Mouse (Mus musculus) thymus, adult 2 months (tissue): ENCODE measurements around the gene Txk. TPM values are rescaled to one million over a fixed set of nuclear protein-coding genes. Genes with fewer than 3 reads are reported as not detected.

Experiments used
- DNase-seq: peaks from one replicate; pipeline ENCODE4 v3.0.0; 2021
- H3K27ac ChIP-seq: fragments of 200-500 bp; 2 replicates; pipeline ENCODE4 v1.5.1; 2012; ENCODE audit warnings: low read length, control low read depth; ENCODE audit not compliant: control insufficient read depth, insufficient read depth
- H3K27me3 ChIP-seq: fragments of 200-500 bp; 2 replicates; pipeline ENCODE4 v1.6.1; 2012; ENCODE audit warnings: mild to moderate bottlenecking, low read length, moderate library complexity, mixed read lengths; ENCODE audit not compliant: control insufficient read depth, insufficient read depth
- H3K36me3 ChIP-seq: fragments of 200-500 bp; 2 replicates; pipeline ENCODE4 v1.6.1; 2012; ENCODE audit warnings: mild to moderate bottlenecking, low read length, moderate library complexity; ENCODE audit not compliant: control insufficient read depth, insufficient read depth
- H3K4me1 ChIP-seq: fragments of 200-500 bp; replicated peaks from 2 replicates; pipeline ENCODE4 v1.6.1; 2012; ENCODE audit warnings: low read length; ENCODE audit not compliant: control insufficient read depth, insufficient read depth
- H3K4me3 ChIP-seq: fragments of 200-500 bp; 2 replicates; pipeline ENCODE4 v1.5.1; 2012; ENCODE audit warnings: mild to moderate bottlenecking, low read length, control low read depth, moderate library complexity; ENCODE audit not compliant: control insufficient read depth, insufficient read depth
- CTCF ChIP-seq: fragments of 200-500 bp; IDR thresholded peaks from 2 replicates; pipeline ENCODE4 v1.5.1; 2012; ENCODE audit warnings: mild to moderate bottlenecking, control low read depth, low read length, moderate library complexity, borderline replicate concordance; ENCODE audit not compliant: control insufficient read depth, poor library complexity, insufficient read depth; ENCODE audit errors: extremely low read depth
- POLR2A ChIP-seq: fragments of 200-500 bp; IDR thresholded peaks from 2 replicates; pipeline ENCODE4 v1.6.1; 2012; ENCODE audit warnings: mild to moderate bottlenecking, low read length, control low read depth, moderate library complexity; ENCODE audit not compliant: control insufficient read depth, poor library complexity, insufficient read depth; ENCODE audit errors: extremely low read depth
- WGBS: fragments of 180-500 bp; shearing (Covaris S2); methylation state at CpG from one replicate; pipeline ENCODE4 v1.1.7; 2018; 5-methylcytosine and 5-hydroxymethylcytosine counted together
- polyA plus RNA-seq: library from polyadenylated mRNA; depleted of rRNA; stranded (reverse); fragments of >200 nt; gene quantifications from 2 replicates; pipeline ENCODE4 v1.2.3, GENCODE M21; 2012

The Txk gene
- polyA plus RNA-seq, 1 experiment, result 22.8 TPM

DNA sequence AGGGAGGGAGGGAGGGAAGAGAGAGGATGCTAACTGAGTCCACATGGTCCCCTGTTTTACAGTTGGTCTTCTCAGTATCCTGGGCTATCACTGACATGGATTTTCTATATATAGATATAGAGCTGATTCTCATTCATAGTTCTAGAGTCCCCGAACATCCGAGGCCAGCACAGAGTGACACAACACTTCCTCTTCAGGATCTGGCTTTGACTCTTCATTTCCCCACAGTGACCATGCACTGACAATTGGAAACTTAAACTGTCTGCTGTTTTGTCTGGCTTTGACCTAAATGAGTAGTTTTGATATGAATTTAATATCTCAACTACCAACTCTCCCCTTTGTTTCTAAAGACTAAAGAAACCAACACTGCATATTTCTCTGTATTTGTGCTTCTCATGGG is 29.1 kb downstream of the Txk start:
- no peak for DNase-seq
- H3K4me3 ChIP-seq, result no peak overlapping the region
- WGBS, result 43% methylated on average over 2 of the region's 2 CpGs
- no peaks in the 10 kb centered on the region for H3K27me3 ChIP-seq
- TF ChIP-seq CTCF (no peak), POLR2A (no peak)
- peaks cover 42% of the 10 kb centered on the region for H3K36me3 ChIP-seq
- H3K4me1 ChIP-seq, result no peaks in the 10 kb centered on the region
- no peak overlapping the region for H3K27ac ChIP-seq

DNA sequence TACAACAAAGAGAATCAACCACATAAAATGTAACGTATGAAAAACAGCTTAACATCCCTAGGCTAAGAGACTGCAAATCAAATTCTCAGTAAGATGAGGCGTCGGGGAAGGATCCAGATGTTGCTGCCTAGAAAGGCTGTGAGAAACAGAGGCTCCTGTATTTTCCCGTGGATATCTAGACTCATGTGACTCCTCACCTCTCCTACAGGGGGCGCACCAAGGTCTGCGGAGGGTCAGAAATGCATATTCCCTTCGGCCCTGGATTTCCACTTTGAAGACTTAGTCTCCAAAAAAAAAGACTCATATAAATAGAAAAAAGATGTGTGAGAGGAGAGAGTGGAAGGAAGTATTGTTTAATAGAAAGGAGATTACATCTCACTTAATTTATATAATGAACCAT is 32.0 kb downstream of the Txk start:
- Histone ChIP-seq H3K27me3 (no peaks in the 10 kb centered on the region), H3K27ac (no peak overlapping the region), H3K4me1 (no peaks in the 10 kb centered on the region), H3K36me3 (peaks cover 42% of the 10 kb centered on the region), H3K4me3 (no peak overlapping the region)
- WGBS, result 30% methylated on average over 7 of the region's 7 CpGs
- DNase-seq, result peak; percentile 43
- TF ChIP-seq POLR2A (no peak), CTCF (no peak)

DNA sequence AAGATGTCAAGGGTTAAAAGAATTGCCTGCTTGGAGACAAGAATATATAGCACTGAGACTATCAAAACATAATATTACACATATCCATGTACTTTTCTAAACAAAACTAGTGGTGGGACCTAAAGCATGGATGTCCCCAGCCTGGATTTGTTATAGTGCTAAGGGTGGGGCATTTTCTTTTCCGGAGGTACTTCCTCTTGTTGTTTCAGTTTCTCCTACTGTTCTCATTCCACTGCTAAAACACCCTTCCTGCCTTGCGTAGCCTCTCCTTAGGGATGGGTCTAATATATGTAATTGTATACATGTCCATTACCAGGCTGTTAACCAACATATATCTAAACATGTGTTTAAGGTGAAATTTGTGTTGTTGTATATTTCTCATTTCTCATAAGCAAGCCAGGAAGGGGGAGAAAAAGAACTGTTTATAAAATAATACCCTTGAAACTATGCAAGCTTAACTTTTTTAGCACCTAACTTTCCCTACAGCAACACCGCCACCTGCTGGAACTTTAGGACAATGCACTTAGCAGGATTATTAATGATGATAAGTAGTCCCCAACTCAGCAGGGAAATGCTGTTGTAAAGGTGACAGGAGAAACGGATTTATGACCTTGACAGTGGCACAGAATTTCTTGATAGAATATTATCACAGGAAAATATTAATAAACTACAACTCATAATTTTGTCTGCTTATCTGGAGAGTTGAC is 41.9 kb downstream of the Txk start:
- TF ChIP-seq POLR2A (no peak), CTCF (no peak)
- H3K36me3 ChIP-seq, result peaks cover 45% of the 10 kb centered on the region
- 29% methylated on average over 4 of the region's 4 CpGs for WGBS

DNA sequence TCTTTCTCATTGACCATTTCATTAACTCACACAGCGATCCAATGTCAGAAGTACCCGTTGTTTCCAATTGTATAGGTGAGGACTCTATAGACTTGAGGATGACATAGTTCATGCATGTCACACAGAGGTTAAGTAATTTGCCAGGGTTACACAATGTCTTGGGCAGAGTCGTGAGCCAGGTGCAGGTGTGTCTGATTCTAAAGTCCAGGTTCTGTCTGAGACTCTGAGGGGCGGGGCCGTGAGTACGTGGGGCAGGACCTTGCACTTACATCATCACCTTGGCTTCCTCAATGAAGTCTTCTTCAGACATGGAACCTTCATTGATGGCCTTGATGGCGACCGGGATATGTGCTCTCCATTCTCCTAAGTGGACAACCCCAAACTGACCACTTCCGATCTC is 42.6 kb downstream of the Txk start:
- Histone ChIP-seq H3K27ac (no peak overlapping the region), H3K4me3 (no peak overlapping the region), H3K27me3 (no peaks in the 10 kb centered on the region), H3K4me1 (no peaks in the 10 kb centered on the region), H3K36me3 (peaks cover 50% of the 10 kb centered on the region)
- WGBS, result 93% methylated on average over 9 of the region's 9 CpGs
- no peak for DNase-seq
- TF ChIP-seq POLR2A (no peak), CTCF (no peak)

More for the DNA sequence above, 41.9 kb downstream of the Txk start:
- Histone ChIP-seq H3K27me3 (no peaks in the 10 kb centered on the region), H3K4me1 (no peaks in the 10 kb centered on the region), H3K4me3 (no peak overlapping the region), H3K27ac (no peak overlapping the region)
- peak; percentile 70 for DNase-seq

DNA sequence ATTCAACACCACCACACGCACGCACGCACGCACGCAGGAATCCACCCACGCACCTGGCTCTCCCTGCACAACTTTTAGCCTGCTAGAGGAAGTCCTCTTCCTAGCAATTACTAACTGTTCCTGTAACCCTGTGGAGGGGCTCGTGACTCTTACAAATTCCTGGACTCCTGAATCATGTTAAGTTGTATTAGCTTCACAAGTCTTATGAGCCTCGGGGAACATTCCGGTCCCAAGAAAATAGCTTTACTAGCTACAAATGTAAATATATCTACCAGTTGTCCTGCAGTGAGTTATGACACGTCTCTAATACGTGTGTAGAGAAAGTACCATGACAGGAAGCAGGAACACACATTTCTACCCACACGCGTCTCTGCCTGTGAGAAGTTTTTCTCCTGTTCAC is 43.1 kb downstream of the Txk start:
- TF ChIP-seq CTCF, result no peak
- no peak for TF ChIP-seq POLR2A
- DNase-seq, result no peak
- 61% methylated on average over 13 of the region's 13 CpGs for WGBS

DNA sequence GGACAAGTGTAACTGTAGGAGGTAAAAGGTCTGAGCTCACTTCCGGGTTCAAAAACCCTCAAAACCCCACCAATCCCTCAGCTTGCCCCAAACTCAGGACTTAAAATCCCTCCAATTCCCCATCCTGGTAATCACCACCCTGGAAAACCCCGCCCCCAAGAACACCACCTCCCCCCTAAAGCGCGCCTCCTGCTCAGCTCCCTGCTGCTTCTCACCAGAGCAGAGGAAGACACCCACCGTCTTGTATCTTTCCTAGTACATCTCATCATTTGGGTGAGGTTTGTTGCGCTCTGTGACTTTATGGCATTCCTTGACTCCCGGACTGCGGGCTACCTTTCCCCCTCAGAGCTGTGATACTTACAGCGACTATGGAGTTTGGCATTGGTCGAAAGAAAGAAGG is 45.9 kb downstream of the Txk start:
- no peak for TF ChIP-seq CTCF
- TF ChIP-seq POLR2A, result no peak
- no peak overlapping the region for H3K27ac ChIP-seq
- no peak for DNase-seq
- no peak overlapping the region for H3K4me3 ChIP-seq
- no peaks in the 10 kb centered on the region for H3K27me3 ChIP-seq
- H3K36me3 ChIP-seq, result peaks cover 46% of the 10 kb centered on the region
- no peaks in the 10 kb centered on the region for H3K4me1 ChIP-seq
- 93% methylated on average over 10 of the region's 10 CpGs for WGBS

More for the DNA sequence above, 43.1 kb downstream of the Txk start:
- H3K4me1 ChIP-seq, result no peaks in the 10 kb centered on the region
- no peak overlapping the region for H3K4me3 ChIP-seq
- peaks cover 51% of the 10 kb centered on the region for H3K36me3 ChIP-seq
- no peaks in the 10 kb centered on the region for H3K27me3 ChIP-seq
- no peak overlapping the region for H3K27ac ChIP-seq
